Mouse (Mus musculus) kidney, adult 2 months (tissue): ENCODE measurements around the gene Bahd1.

Experiments
- CTCF ChIP-seq: fragments of 200-500 bp; conservative IDR thresholded peaks from 2 replicates; pipeline ENCODE4 v1.5.1; 2011; ENCODE audit warnings: low read depth, mild to moderate bottlenecking, control low read depth, low read length, moderate library complexity, mixed read lengths; ENCODE audit not compliant: insufficient read depth, insufficient read length
- POLR2A ChIP-seq: fragments of 200-500 bp; IDR thresholded peaks from one replicate; pipeline ENCODE4 v1.6.1; 2011; ENCODE audit warnings: low read depth, low read length, control low read depth

DNA sequence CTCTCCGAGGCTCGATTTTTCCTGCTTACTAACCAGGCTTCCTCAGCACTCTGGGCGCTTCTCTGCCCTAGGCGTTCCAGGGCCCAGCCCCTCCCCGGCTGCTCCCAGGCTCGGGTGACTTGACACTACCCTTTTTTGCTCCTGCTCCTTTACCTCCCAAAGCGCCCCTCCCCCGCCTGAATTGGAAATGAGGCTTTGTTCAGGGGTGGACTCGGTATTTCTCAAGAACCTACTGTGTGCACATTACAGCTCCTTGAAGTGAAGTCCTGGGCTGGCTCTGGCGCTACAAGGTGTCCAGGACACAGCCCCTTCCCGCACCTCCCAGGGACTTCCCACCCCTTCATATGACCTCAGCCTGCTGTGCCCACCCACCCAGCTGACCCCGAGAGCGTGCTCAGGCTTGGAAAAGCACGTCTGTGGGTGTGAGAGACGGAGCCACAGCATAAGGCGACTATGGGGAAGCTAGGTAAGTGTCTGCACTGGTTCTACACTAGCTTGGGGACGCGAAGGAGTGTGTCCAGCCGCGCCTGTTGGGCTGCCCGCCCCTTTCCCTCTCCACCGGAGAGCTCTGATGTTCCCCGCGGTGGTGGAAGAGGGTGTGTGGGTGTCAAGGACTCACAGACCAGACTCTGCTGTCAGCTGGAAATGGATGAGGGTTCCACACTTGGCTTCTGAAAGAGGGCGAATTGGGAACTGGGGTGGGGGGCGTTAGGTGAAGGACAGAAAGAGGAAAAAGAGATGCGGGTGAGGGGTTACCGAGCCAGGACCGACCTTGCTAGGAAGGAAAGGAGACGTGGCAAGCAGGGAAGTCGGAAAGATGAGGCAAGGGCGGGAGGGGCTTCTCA is at the start of gene Bahd1:
- no peak for TF ChIP-seq CTCF
- no peak for TF ChIP-seq POLR2A
